Mouse (Mus musculus) thymus, adult 2 months (tissue): ENCODE data around the gene Nqo1.

Experiments
- CTCF ChIP-seq: fragments of 200-500 bp; IDR thresholded peaks from 2 replicates; pipeline ENCODE4 v1.5.1; 2012; ENCODE audit warnings: mild to moderate bottlenecking, control low read depth, low read length, moderate library complexity, borderline replicate concordance; ENCODE audit not compliant: control insufficient read depth, poor library complexity, insufficient read depth; ENCODE audit errors: extremely low read depth
- POLR2A ChIP-seq: fragments of 200-500 bp; IDR thresholded peaks from 2 replicates; pipeline ENCODE4 v1.6.1; 2012; ENCODE audit warnings: mild to moderate bottlenecking, low read length, control low read depth, moderate library complexity; ENCODE audit not compliant: control insufficient read depth, poor library complexity, insufficient read depth; ENCODE audit errors: extremely low read depth

GRCm38 (mm10) chr8:107404057-107404456 is 1.1 kb upstream of the Nqo1 start:
- TF ChIP-seq POLR2A: no peak
- no peak for TF ChIP-seq CTCF
